Mouse (Mus musculus): ENCODE data around the gene Acp2. TPM values are rescaled to one million over a fixed set of nuclear protein-coding genes. Genes with fewer than 3 reads are reported as not detected.
"Not testable (repeated sequence)": the region's sequence is repeated elsewhere in the genome, so short reads cannot be mapped to it uniquely, and the experiment has no call there.

Gene Acp2
- polyA plus RNA-seq, 1 experiment from 2014 or later = 37.2 TPM

- Histone ChIP-seq H3K4me2 (peak overlapping the region; percentile 63), H3K27me3 (replicated peaks) (no peaks in the 10 kb centered on the region), H3K9me3 (no peaks in the 10 kb centered on the region), H3K27ac (peak overlapping the region; percentile 85), H3K4me1 (peaks cover 27% of the 10 kb centered on the region), H3K9ac (peak overlapping the region; percentile 91), H3K36me3 (replicated peaks) (peaks cover 19% of the 10 kb centered on the region), H3K4me3 (peak overlapping the region; percentile 82)
- no peak; the same call in 1 of the 2 replicates for ATAC-seq (replicated peaks)
- 15% methylated on average over 20 of the region's 20 CpGs for WGBS
These were observed 429 bp downstream of the Acp2 start for GRCm38 (mm10) chr2:91202972-91203656.

- Histone ChIP-seq H3K9me3 (no peaks in the 10 kb centered on the region), H3K4me2 (no peak overlapping the region), H3K27me3 (replicated peaks) (no peaks in the 10 kb centered on the region), H3K9ac (no peak overlapping the region), H3K36me3 (replicated peaks) (peaks cover 47% of the 10 kb centered on the region), H3K27ac (no peak overlapping the region), H3K4me3 (no peak overlapping the region), H3K4me1 (peaks cover 27% of the 10 kb centered on the region)
- 90% methylated on average over 9 of the region's 9 CpGs for WGBS
- ATAC-seq (replicated peaks) = no peak
These were observed 3.6 kb downstream of the Acp2 start for GRCm38 (mm10) chr2:91206254-91206775.

- Histone ChIP-seq H3K9ac (no peak overlapping the region), H3K4me2 (no peak overlapping the region), H3K27me3 (replicated peaks) (no peaks in the 10 kb centered on the region), H3K4me1 (no peaks in the 10 kb centered on the region), H3K36me3 (replicated peaks) (peaks cover 59% of the 10 kb centered on the region), H3K9me3 (no peaks in the 10 kb centered on the region), H3K27ac (no peak overlapping the region), H3K4me3 (no peak overlapping the region)
- no peak for ATAC-seq (replicated peaks)
These were observed 10.6 kb downstream of the Acp2 start for GRCm38 (mm10) chr2:91213311-91213710.

GRCm38 (mm10) chr2:91217032-91217431, 14.3 kb downstream of the Acp2 start:
- no peak overlapping the region for H3K27ac ChIP-seq
- no peak overlapping the region for H3K9ac ChIP-seq
- H3K4me3 ChIP-seq = no peak overlapping the region
- no peaks in the 10 kb centered on the region for H3K27me3 ChIP-seq (replicated peaks)
- WGBS = 67% methylated on average over 4 of the region's 4 CpGs
- H3K36me3 ChIP-seq (replicated peaks) = peaks cover 26% of the 10 kb centered on the region; the same call in 1 of the 2 replicates
- H3K9me3 ChIP-seq = no peaks in the 10 kb centered on the region
- no peak for ATAC-seq (replicated peaks)
- no peak overlapping the region for H3K4me2 ChIP-seq
- no peaks in the 10 kb centered on the region for H3K4me1 ChIP-seq

GRCm38 (mm10) chr2:91220501-91220900, 17.8 kb downstream of the Acp2 start:
- no peak overlapping the region for H3K4me2 ChIP-seq
- no peaks in the 10 kb centered on the region for H3K4me1 ChIP-seq
- 0 out of 2 replicates have a peak, but pooled peaks cover 6% of the 10 kb centered on the region for H3K36me3 ChIP-seq (replicated peaks)
- no peaks in the 10 kb centered on the region for H3K27me3 ChIP-seq (replicated peaks)
- no peak for ATAC-seq (replicated peaks)
- H3K9me3 ChIP-seq = no peaks in the 10 kb centered on the region
- H3K27ac ChIP-seq = no peak overlapping the region
- 95% methylated on average over 3 of the region's 3 CpGs for WGBS
- H3K9ac ChIP-seq = no peak overlapping the region
- H3K4me3 ChIP-seq = no peak overlapping the region

- Histone ChIP-seq H3K9me3 (no peaks in the 10 kb centered on the region), H3K27me3 (replicated peaks) (no peaks in the 10 kb centered on the region), H3K4me1 (no peaks in the 10 kb centered on the region), H3K9ac (no peak overlapping the region), H3K4me2 (no peak overlapping the region), H3K36me3 (replicated peaks) (no peaks in the 10 kb centered on the region), H3K27ac (no peak overlapping the region), H3K4me3 (no peak overlapping the region)
- 88% methylated on average over 2 of the region's 2 CpGs for WGBS
- no peak for ATAC-seq (replicated peaks)
These were observed 20.9 kb downstream of the Acp2 start for GRCm38 (mm10) chr2:91223614-91224013.

- Histone ChIP-seq H3K9me3 (no peaks in the 10 kb centered on the region), H3K27me3 (replicated peaks) (no peaks in the 10 kb centered on the region), H3K4me2 (no peak overlapping the region), H3K27ac (no peak overlapping the region), H3K4me3 (no peak overlapping the region), H3K9ac (no peak overlapping the region), H3K4me1 (no peaks in the 10 kb centered on the region), H3K36me3 (replicated peaks) (no peaks in the 10 kb centered on the region)
- ATAC-seq (replicated peaks) = no peak
- 89% methylated on average over 2 of the region's 2 CpGs for WGBS
These were observed 27.1 kb downstream of the Acp2 start for GRCm38 (mm10) chr2:91229735-91230134.

- H3K27ac ChIP-seq = peak within 1 kb of the TSS; percentile 92
- ATAC-seq (replicated peaks) = peak; percentile 99
- peak within 1 kb of the TSS; percentile 88 for H3K4me2 ChIP-seq
- WGBS = under 1% methylated on average over 47 of the region's 48 CpGs
- H3K9ac ChIP-seq = peak within 1 kb of the TSS; percentile 73
- peaks cover 10% of the 10 kb centered on the region for H3K4me1 ChIP-seq
- H3K36me3 ChIP-seq (replicated peaks) = no peaks in the 10 kb centered on the region
- no peaks in the 10 kb centered on the region for H3K27me3 ChIP-seq (replicated peaks)
- peak within 1 kb of the TSS; percentile 73 for H3K4me3 ChIP-seq
- H3K9me3 ChIP-seq = no peaks in the 10 kb centered on the region
These were observed 34.2 kb downstream of the Acp2 start, which contains the start of gene Ddb2 for GRCm38 (mm10) chr2:91236601-91237510. Gene Ddb2, minus strand, starts transcription at chr2:91236982.

- WGBS = 18% methylated on average over 4 of the region's 4 CpGs
- H3K9ac ChIP-seq = peak overlapping the region; percentile 73
- not testable (repeated sequence) for H3K36me3 ChIP-seq (replicated peaks)
These were observed 34.9 kb downstream of the Acp2 start for GRCm38 (mm10) chr2:91237511-91238080.

GRCm38 (mm10) chr2:91242547-91242946, 39.9 kb downstream of the Acp2 start:
- no peaks in the 10 kb centered on the region for H3K27me3 ChIP-seq (replicated peaks)
- H3K4me1 ChIP-seq = peaks cover 4% of the 10 kb centered on the region
- ATAC-seq (replicated peaks) = no peak
- no peaks in the 10 kb centered on the region for H3K36me3 ChIP-seq (replicated peaks)
- H3K9me3 ChIP-seq = no peaks in the 10 kb centered on the region
- no peak overlapping the region for H3K9ac ChIP-seq
- no peak overlapping the region for H3K4me3 ChIP-seq
- no peak overlapping the region for H3K27ac ChIP-seq
- 75% methylated on average over 5 of the region's 5 CpGs for WGBS
- H3K4me2 ChIP-seq = no peak overlapping the region

More at GRCm38 (mm10) chr2:91237511-91238080, 34.9 kb downstream of the Acp2 start:
- H3K4me1 ChIP-seq; H3K9me3 ChIP-seq; H3K27me3 ChIP-seq (replicated peaks): not testable (repeated sequence)
- peak overlapping the region; percentile 92 for H3K27ac ChIP-seq
- peak; percentile 69 for ATAC-seq (replicated peaks)
- H3K4me2 ChIP-seq = peak overlapping the region; percentile 88
- peak overlapping the region; percentile 73 for H3K4me3 ChIP-seq

GRCm38 (mm10) chr2:91243416-91243815, 40.7 kb downstream of the Acp2 start:
- H3K4me3 ChIP-seq = no peak overlapping the region
- H3K27me3 ChIP-seq (replicated peaks) = no peaks in the 10 kb centered on the region
- WGBS = 55% methylated on average over 3 of the region's 3 CpGs
- no peaks in the 10 kb centered on the region for H3K36me3 ChIP-seq (replicated peaks)
- H3K9ac ChIP-seq = no peak overlapping the region
- no peak overlapping the region for H3K27ac ChIP-seq
- H3K4me1 ChIP-seq = no peaks in the 10 kb centered on the region
- no peaks in the 10 kb centered on the region for H3K9me3 ChIP-seq
- no peak for ATAC-seq (replicated peaks)
- H3K4me2 ChIP-seq = no peak overlapping the region

Measured in midbrain, embryonic 15.5 days (tissue).